Mouse (Mus musculus) erythroblast, embryonic 14.5 days (primary cell): ENCODE data around the gene Nkx6-1. TPM values are rescaled to one million over a fixed set of nuclear protein-coding genes. Genes with fewer than 3 reads are reported as not detected.

Experiments used
- H3K27me3 ChIP-seq: 2 replicates; pipeline ENCODE4 v1.6.1; 2012; ENCODE audit warnings: inconsistent platforms; ENCODE audit not compliant: control insufficient read depth
- H3K36me3 ChIP-seq: 2 replicates; pipeline ENCODE4 v1.6.1; 2012; ENCODE audit warnings: mild to moderate bottlenecking, inconsistent platforms; ENCODE audit not compliant: control insufficient read depth
- H3K4me1 ChIP-seq: 2 replicates; pipeline ENCODE4 v1.6.1; 2012; ENCODE audit warnings: inconsistent platforms; ENCODE audit not compliant: control insufficient read depth
- H3K4me3 ChIP-seq: replicated peaks from 2 replicates; pipeline ENCODE3; 2012; ENCODE audit warnings: moderate library complexity, mild to moderate bottlenecking, inconsistent platforms
- H3K9me3 ChIP-seq: 2 replicates; pipeline ENCODE4 v1.6.1; 2012; ENCODE audit warnings: low read length, inconsistent platforms, mixed read lengths; ENCODE audit not compliant: control insufficient read depth
- GATA1 ChIP-seq: IDR thresholded peaks from 2 replicates; pipeline ENCODE4 v1.6.1; 2012; ENCODE audit warnings: low read length, inconsistent platforms, mixed read lengths
- TAL1 ChIP-seq: IDR thresholded peaks from 3 replicates; pipeline ENCODE4 v1.6.1; 2012; ENCODE audit warnings: low read length, inconsistent platforms, mixed read lengths
- polyA plus RNA-seq: library from polyadenylated mRNA; stranded (reverse); fragments of >175 nt; gene quantifications from 2 replicates; pipeline ENCODE4 v1.2.3, GENCODE M21; 2012

Gene Nkx6-1
- polyA plus RNA-seq, 1 experiment: not detected

GRCm38 (mm10) chr5:101661561-101662211, 3.1 kb downstream of the Nkx6-1 start:
- TF ChIP-seq GATA1: no peak
- no peak for TF ChIP-seq TAL1
- no peak overlapping the region for H3K4me3 ChIP-seq
- no peaks in the 10 kb centered on the region for H3K36me3 ChIP-seq
- peaks cover 8% of the 10 kb centered on the region for H3K9me3 ChIP-seq
- no peaks in the 10 kb centered on the region for H3K4me1 ChIP-seq
- H3K27me3 ChIP-seq: peaks cover 100% of the 10 kb centered on the region

DNA sequence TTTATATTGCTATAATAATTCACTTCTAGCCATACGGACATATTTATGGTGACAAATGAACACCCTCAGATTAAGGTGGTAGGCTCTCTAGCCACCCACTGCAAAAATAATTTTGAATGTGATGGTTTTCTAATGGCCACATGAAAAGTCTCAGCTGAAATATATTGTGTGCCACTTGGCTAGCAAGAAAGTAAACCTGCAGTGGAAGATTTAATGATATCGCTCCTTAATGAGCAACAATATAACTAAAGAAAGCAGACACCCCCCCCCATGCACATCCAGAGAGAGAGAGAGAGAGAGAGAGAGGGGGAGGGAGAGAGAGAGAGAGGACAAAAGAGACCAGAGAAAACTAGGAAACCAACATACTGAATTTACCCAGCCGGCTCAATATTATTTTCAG, 4.1 kb downstream of the Nkx6-1 start:
- TF ChIP-seq GATA1: no peak
- TF ChIP-seq TAL1: no peak
- peaks cover 100% of the 10 kb centered on the region for H3K27me3 ChIP-seq
- no peak overlapping the region for H3K4me3 ChIP-seq
- H3K9me3 ChIP-seq: peaks cover 8% of the 10 kb centered on the region
- no peaks in the 10 kb centered on the region for H3K4me1 ChIP-seq
- no peaks in the 10 kb centered on the region for H3K36me3 ChIP-seq

GRCm38 (mm10) chr5:101659411-101659971, 5.3 kb downstream of the Nkx6-1 start:
- no peaks in the 10 kb centered on the region for H3K36me3 ChIP-seq
- H3K4me1 ChIP-seq: no peaks in the 10 kb centered on the region
- peaks cover 94% of the 10 kb centered on the region for H3K27me3 ChIP-seq
- H3K4me3 ChIP-seq: no peak overlapping the region
- H3K9me3 ChIP-seq: peaks cover 2% of the 10 kb centered on the region; the same call in 1 of the 2 replicates
- TF ChIP-seq TAL1 (no peak), GATA1 (no peak)

- Histone ChIP-seq H3K4me1 (no peaks in the 10 kb centered on the region), H3K36me3 (no peaks in the 10 kb centered on the region), H3K27me3 (peaks cover 94% of the 10 kb centered on the region), H3K9me3 (peaks cover 2% of the 10 kb centered on the region; the same call in 1 of the 2 replicates), H3K4me3 (no peak overlapping the region)
- no peak for TF ChIP-seq GATA1
- TF ChIP-seq TAL1: no peak
Observed at GRCm38 (mm10) chr5:101658984-101659290, 5.9 kb downstream of the Nkx6-1 start.

- peaks cover 2% of the 10 kb centered on the region; the same call in 1 of the 2 replicates for H3K9me3 ChIP-seq
- H3K4me3 ChIP-seq: no peak overlapping the region
- H3K27me3 ChIP-seq: peaks cover 93% of the 10 kb centered on the region
- no peaks in the 10 kb centered on the region for H3K4me1 ChIP-seq
- TF ChIP-seq GATA1: no peak
- no peak for TF ChIP-seq TAL1
- no peaks in the 10 kb centered on the region for H3K36me3 ChIP-seq
Observed at GRCm38 (mm10) chr5:101658188-101658983, 6.4 kb downstream of the Nkx6-1 start.

DNA sequence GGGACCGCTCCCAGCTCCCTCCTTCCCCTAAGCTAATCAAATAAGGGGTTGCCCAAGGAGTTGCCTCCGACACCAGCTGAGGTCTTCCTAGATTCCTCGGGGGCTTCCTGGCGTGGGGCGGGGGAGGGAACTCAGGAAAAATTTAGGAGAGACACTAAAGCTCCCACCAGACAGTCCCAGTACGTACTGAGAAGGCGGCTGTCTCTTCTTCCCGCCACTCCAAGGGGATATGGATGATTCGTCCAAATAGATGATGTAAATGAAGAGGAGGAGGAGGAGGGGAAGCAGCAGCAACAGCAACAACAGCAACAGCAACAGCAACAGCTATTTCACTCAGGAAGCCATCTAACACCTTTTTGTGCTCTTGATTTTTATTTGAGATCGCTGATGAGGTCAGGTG, 7.1 kb downstream of the Nkx6-1 start:
- Histone ChIP-seq H3K36me3 (no peaks in the 10 kb centered on the region), H3K4me1 (no peaks in the 10 kb centered on the region), H3K4me3 (no peak overlapping the region), H3K27me3 (peaks cover 90% of the 10 kb centered on the region), H3K9me3 (peaks cover 2% of the 10 kb centered on the region; the same call in 1 of the 2 replicates)
- no peak for TF ChIP-seq TAL1
- TF ChIP-seq GATA1: no peak

GRCm38 (mm10) chr5:101656107-101656506, 8.7 kb downstream of the Nkx6-1 start:
- H3K36me3 ChIP-seq: no peaks in the 10 kb centered on the region
- H3K27me3 ChIP-seq: peaks cover 74% of the 10 kb centered on the region
- no peak for TF ChIP-seq GATA1
- no peak for TF ChIP-seq TAL1

GRCm38 (mm10) chr5:101655418-101655817, 9.4 kb downstream of the Nkx6-1 start:
- Histone ChIP-seq H3K27me3 (peaks cover 69% of the 10 kb centered on the region), H3K4me1 (no peaks in the 10 kb centered on the region), H3K4me3 (no peak overlapping the region), H3K36me3 (no peaks in the 10 kb centered on the region), H3K9me3 (peaks cover 2% of the 10 kb centered on the region; the same call in 1 of the 2 replicates)
- TF ChIP-seq TAL1 (no peak), GATA1 (no peak)

More at GRCm38 (mm10) chr5:101656107-101656506, 8.7 kb downstream of the Nkx6-1 start:
- Histone ChIP-seq H3K4me3 (no peak overlapping the region), H3K4me1 (no peaks in the 10 kb centered on the region), H3K9me3 (peaks cover 2% of the 10 kb centered on the region; the same call in 1 of the 2 replicates)
